Mouse (Mus musculus): Measurements from ENCODE around the gene Ipo9.

Gene Ipo9

DNA sequence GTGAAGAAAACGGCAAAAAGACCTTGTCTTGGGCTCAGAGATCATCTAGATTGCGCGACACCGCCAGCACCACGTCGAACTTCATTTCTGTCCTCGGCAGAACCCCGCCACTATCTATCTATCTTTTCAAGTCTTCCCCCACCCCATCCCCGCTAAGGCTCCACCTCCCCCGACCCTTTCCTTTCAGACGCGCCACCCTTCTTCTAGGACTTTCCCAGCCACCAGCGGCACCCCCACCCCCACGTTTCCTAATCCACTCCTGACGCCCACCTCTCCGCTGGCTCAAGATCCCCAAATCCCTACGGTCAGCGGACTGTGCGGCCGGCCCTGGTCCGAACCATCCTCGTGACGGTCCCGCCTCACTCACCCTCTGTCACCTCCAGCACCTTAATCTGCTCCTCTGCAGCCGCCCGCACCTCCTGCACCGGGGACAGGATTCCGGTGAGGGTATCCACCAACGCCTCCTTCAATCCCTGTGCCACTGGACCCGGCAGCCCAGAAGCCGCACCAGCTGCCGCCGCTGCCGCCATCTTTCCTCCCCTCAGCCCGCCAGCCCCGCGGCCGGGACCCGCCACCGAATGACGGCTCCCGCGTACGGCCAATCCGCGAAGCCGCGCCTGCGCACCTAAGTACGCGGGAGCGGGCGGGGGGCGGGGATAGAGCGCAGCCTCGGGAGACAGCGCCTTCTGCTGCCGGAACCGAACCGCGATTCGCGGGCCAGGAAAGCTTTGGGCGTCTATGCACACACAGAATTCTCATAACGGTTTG, at the start of gene Ipo9:
TSS of gene Ipo9 (minus strand) at position 599 of the 768 bp plus-strand sequence.
- DNase-seq = peak; percentile 93

GRCm38 (mm10) chr1:135475571-135475895, 45.2 kb upstream of the Ipo9 start:
- no peak for DNase-seq

GRCm38 (mm10) chr1:135474861-135475570, 44.7 kb upstream of the Ipo9 start:
- no peak for DNase-seq

DNA sequence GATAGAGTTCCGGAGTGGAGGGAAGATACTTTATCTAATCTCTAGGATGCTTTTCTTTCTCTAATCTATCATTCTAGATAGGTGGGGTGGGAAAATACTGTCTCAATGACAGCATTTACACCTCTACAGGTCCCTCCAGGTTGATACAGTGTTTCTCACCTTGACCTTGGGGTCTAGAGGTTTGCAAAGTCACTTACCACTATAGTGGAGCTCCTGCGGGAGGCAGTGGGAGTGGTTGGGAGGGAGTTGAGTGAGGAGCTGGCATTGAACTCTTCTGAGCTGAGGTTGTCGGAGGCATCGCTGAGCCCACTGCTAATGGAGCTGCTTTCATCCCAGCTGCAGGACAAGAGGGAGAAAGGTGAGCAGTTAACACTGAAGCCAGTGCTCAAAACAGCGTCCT, 42.2 kb upstream of the Ipo9 start:
- no peak for DNase-seq

- no peak for DNase-seq
Observed at GRCm38 (mm10) chr1:135471742-135472141, 41.4 kb upstream of the Ipo9 start.

DNA sequence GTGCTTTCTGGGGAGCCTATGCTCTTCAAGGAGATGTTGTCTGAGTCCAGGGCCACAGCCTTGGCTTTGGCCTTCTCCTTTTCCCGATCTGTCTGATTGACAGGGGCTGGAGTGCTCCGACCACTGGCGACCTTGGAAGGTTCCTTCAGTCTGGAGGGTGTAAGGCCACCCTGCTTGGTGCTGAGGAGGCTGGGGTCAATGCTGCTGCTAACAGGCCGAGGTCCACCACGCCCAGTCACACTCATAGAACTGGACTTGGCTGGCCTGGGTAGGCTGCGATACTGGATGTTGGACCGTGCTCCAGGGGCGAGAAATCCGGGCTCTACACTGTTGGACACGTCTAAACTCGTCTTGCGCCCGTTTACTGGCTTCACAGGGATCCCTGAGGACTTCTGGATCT, 40.2 kb upstream of the Ipo9 start:
- no peak for DNase-seq

- DNase-seq = no peak
Observed at GRCm38 (mm10) chr1:135467462-135467861, 37.2 kb upstream of the Ipo9 start.

DNA sequence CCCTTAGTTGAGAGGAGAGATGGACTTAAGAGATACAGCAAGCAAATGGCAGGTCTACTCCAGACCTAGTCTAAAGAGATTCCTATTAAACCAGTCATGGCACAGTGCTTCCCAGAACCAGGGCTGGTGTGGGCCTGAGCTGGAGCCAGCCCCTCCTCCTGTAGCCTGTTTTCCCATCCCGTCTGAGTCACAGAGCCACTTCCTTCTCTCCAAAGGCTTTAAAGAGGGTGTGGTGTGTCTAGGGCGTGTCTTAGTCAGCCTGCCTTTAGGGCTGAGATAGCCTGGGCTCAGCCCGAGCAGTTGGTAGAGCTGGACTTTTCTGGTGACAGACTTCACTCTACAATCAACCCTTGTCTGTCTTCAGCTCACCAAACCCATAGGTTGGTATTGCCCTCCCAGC, 36.6 kb upstream of the Ipo9 start:
- DNase-seq = no peak

DNA sequence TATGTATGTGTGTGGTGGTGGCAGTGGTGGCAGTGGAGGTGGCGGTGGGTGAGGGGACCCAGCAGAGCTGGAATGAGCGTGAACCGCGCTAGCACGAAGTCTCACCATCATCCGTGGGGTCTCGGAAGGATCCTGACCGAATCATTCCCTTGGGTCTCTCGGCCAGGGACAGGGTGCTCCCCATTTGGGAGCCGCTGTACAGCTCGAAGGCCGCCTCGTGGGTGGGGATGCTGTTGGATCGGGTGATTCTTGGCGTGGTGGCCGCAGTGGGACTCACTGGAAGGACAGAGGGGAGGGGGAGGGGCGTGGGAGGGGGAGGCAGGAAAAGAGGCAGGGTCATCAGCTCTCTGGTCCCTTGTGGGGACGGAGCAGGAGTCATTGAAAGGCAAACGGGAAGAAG, 35.4 kb upstream of the Ipo9 start:
- no peak for DNase-seq

DNA sequence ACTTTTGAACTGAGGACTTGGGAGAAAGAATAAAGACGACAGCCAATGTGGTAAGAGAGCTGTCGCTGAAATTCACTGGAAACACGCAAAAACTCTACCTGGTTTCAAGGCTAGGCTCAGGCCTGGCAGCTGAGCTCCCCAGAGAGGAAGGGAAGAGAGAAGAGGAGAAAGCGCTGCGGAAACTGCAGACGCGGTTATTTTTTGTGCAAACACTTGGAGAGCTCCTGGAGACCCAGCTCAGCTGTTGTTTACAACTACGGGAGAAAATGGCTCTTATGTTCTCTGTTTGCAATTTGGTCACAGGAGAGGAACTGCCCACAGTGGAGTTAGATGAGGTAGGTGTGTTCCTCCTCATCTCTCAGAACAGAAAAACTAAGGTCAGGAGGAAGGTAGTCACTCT, 32.4 kb upstream of the Ipo9 start:
- no peak for DNase-seq

- DNase-seq = no peak
Observed at GRCm38 (mm10) chr1:135462304-135462703, 32.0 kb upstream of the Ipo9 start.

GRCm38 (mm10) chr1:135461097-135461730, 30.9 kb upstream of the Ipo9 start:
- DNase-seq = peak; percentile 31

DNA sequence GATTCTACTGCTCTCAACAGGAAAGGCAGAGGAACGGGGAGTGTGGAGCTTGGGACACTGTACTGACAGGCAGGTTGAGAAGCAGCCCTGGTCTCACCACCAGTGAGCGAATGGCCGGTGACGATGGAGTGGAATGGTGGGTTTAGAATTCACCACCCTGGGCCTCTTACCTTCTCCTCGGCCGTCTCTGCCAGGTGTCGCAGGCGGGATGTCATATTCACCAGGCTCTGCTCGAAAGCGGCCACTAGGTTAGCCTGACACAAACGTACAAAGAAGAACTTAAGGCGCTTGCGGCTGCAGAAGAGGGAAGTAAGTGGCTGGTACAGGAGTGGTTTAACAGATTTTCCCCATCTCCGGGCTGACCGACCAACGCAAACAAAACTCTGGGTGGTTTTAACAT, 30.2 kb upstream of the Ipo9 start:
- no peak for DNase-seq

DNA sequence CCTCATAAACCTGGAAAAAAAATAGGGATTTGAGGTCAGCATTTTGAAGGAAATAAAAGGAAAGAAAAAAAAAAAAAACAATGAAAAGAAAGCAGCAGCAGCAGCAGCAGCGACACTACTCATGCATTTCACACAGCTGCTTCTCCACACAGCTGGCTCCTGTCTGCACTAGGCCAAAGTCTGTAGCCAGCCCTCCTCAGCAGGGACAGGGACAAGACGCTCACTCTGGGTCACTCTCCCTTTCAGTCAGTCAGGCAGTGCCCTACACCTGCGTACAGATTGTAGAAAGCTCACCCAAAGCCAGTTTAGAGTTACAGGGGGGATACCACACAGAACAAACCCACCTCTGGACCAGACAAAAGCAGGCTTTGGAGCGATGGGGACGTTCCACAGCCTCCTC, 27.6 kb upstream of the Ipo9 start:
- no peak for DNase-seq

DNA sequence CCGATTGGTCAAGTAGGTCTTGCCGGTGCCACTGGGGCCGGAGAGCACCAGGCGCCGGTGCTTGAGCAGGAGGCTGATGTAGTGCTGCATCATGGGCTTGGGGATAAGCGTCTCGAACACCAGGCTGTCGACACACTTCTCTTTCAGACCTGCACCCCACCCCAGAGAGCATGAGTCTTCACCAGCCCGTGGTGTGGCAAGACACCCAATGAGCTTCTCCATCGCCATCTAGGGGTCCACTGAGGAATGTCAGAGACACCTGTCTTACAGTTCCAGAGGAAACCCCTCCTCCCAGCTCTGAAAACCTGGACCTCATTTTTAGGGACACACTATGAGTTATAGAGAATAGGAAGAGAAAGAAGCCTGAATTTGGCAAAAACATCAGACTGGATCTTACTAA, 22.0 kb upstream of the Ipo9 start:
- DNase-seq = no peak

GRCm38 (mm10) chr1:135451419-135451818, 21.1 kb upstream of the Ipo9 start:
- no peak for DNase-seq

GRCm38 (mm10) chr1:135449876-135450275, 19.6 kb upstream of the Ipo9 start:
- no peak for DNase-seq

DNA sequence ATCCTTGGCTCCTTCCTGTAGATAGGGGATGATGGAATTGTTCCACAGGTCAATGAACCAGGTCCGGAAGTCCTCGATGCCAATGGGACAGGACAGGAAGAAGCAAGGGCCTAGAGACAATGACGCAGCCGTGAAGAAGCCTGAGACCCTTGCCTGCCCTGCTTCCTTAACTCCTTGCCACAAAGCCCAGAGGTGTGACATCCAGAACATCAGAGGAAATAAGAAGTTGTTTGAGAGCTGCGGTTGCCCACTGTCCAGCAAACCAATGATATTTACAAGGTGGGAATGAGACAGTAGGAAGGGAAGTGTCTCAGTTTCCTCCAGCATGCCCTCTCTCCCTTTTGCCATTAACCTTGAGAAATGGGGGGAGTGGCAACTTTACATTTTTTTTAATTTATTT, 18.6 kb upstream of the Ipo9 start:
- DNase-seq = no peak

DNA sequence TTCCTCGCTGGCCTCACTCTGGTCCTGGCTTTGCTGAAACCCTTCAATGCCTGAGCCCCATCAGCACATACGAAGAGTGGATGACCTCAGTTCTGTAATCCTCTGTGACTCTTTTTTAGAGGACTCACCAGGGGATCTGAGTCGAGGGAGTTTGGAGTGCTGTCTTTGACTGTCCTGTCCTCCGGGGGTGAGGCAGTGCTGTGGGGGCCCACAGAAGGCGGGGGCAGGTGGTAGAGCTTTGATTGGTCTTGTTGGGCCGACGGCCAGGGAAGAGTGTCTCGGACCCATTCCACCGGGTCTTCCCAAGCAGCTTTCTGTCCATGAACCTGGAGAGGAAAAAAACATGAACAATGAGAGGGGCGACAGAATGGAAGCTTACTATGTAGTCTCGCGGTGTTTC, 13.2 kb upstream of the Ipo9 start:
- no peak for DNase-seq

DNA sequence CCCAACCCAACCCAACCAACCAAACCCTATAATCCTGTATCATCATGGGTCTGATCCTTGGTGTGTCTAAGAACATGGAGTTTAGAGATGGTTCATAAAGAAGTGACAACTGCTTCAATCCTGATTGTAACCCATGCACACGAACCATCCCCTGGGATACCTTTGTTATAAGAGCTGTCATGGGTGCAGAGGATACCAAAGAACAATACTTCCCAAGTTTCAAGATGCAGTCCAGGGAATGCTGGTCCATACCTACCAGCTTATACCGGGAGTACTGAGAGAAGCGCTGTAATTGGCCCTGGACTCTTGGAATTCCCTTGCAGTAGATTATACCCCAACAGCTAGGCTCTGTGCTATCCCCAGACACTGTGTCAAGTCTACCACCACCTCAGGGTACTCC, 11.6 kb upstream of the Ipo9 start:
- no peak for DNase-seq

GRCm38 (mm10) chr1:135440986-135441385, 10.7 kb upstream of the Ipo9 start:
- no peak for DNase-seq

DNA sequence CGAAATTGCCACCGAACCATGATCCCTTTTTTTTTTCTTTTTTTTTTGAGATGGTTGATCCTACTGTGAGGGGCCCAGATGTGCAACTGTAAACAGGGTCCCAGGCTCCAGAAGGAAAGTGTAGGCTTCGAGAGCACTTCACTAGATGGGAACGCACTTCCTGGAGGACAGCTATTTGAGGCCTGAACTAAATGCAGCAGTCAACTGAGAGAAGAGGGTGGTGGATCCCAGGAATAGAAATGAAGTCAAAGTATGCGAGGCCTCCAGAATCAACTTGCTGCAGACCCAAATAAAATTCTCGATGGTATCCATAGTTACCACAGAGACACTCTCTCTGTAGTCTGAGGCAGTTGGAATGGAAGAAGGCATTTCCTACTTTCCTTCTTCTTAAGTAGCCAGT, 8.5 kb upstream of the Ipo9 start:
- no peak for DNase-seq

GRCm38 (mm10) chr1:135435823-135436222, 5.5 kb upstream of the Ipo9 start:
- no peak for DNase-seq

DNA sequence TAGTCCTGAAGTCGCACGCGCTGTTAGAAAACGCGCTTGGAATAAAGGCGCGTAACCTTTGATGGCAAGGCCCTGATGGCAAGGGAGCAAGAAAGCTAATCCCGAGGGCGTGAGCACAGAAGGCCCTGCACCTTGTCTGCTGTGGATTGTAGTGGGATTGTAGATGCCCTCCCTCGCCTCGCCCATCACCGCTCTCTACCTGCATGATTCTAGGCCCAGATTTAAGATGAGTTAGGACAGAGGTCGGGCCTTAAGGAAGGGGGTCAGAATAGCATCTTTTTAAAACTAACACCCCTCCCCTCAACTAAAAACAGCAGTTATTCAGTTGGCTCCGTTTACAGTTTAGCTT, 344 bp upstream of the Ipo9 start:
- no peak for DNase-seq

GRCm38 (mm10) chr1:135427390-135427789, 2.9 kb downstream of the Ipo9 start:
- DNase-seq = no peak

All from cerebellum, adult 9-11 months (tissue).